Mouse (Mus musculus): ENCODE measurements around the gene Gm3488.
"Not testable (repeated sequence)": the region's sequence is repeated elsewhere in the genome, so short reads cannot be mapped to it uniquely, and the experiment has no call there.

The Gm3488 gene

DNA sequence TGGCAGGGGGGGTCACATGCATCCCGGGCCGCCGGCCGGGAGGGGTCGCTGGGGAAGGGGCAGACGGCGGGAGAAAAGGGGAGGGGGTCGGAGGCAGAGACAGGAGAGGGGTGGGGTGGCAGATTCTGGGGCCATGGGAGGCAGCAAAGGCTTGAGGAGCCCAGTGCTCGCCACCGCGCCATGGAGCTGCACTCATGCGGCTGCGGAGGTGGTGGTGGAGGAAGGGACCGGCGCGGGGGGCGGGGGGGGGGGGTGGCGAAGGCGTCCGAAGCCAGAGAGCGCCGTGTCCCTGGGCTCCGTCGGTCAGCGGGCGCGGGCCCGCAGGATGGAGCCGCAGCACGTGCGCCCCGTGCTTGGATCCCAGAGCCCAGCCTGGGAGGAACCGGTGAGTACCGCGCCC lies at the start of gene Gm3488:
Gm3488 (plus strand) TSS at position 301 of the 400 bp plus-strand sequence.
- not testable (repeated sequence) for DNase-seq

DNA sequence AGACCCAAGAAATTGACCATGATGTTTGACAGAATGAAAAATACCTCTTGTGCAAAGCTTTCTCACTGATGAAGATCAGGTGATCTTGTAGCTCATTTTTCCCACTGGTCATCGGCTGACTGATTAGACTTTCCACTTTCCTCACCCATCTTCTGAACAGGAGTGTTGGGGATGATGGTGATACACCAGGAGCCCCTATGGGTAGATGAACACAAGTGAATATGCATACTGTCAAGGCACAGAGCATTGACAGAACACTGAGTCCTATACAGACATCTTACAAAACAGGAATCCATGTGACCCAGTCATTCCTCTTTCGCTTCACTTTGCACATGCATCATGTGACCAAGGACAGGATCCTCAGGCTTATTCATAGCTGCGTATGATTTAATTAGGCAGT lies 46.1 kb upstream of the Gm3488 start, which contains the start of gene Gm3194:
Gm3194 (minus strand) TSS at position 101 of the 400 bp plus-strand sequence.
- not testable (repeated sequence) for DNase-seq

DNA sequence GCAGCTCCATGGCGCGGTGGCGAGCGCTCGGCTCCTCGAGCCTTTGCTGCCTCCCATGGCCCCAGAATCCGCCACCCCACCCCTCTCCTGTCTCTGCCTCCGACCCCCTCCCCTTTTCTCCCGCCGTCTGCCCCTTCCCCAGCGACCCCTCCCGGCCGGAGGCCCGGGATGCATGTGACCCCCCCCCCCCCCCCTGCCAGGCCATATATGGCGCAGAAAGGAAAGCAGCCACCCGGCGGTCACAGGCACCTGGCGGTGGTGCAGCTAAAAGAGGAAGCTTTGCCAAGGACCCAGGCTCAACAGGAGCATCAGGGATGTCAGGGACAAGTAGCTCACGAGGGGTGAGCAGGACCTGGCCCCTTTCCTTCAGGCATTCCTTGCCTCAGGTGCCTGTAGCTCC lies 41.0 kb upstream of the Gm3488 start:
- DNase-seq = not testable (repeated sequence)

DNA sequence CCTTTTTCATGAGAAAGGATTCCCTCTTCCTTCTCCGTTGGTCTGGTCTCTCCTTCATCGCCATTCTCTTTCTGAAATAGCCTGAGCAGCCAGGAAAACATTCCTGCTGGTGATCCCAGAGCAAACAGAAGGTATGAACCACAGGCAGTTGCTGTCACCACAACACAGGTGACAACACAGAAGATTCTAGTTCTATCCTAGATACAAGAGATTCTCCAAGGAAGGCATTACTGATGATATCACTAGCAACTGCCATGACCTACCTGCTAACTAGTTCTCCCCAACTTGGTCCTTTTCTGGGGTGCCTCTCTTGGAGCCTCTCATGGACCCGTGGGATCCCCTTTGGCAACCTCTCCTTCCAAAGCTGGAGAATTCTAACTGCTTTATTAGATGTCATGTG lies 23.7 kb upstream of the Gm3488 start, which contains the start of gene Gm8246:
Gm8246 (minus strand) TSS at position 101 of the 400 bp plus-strand sequence.
- not testable (repeated sequence) for DNase-seq

DNA sequence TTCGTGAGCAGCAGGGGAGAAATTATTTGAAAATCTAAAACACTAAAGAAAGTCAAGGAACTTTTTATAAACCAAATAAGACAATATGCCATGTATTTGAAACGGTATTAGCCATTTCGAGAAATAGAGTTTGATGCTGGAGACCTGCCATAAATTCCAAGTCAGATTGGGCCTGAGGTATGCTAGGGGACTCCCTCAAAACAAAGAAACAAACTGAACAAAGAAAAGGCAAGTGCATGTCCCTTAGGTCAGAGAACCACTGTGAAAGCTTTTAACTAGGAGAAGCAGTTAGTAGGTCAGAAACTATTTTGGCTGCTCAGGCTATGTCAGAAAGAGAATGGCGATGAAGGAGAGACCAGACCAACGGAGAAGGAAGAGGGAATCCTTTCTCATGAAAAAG lies 17.6 kb upstream of the Gm3488 start, which contains the start of gene Gm3187:
Gm3187 (plus strand) TSS at position 301 of the 400 bp plus-strand sequence.
- DNase-seq = not testable (repeated sequence)

DNA sequence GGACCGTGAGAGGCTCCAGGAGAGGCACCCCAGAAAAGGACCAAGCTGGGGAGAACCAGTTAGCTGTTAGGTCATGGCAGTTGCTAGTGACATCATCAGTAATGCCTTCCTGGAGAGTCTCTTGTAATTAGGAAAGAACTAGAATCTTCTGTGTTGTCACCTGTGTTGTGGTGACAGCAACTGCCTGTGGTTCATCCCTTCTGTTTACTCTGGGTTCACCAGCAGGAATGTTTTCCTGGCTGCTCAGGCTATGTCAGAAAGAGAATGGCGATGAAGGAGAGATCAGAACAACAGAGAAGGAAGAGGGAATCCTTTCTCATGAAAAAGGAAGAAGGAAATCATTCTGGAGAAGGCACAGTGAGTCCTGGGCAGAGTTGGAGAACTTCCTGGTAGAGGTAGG lies 36.7 kb downstream of the Gm3488 start, which contains the start of gene Gm3532:
Gm3532 (plus strand) TSS at position 301 of the 400 bp plus-strand sequence.
- not testable (repeated sequence) for DNase-seq
